Mouse (Mus musculus) right cerebral cortex, postnatal 25 days (tissue): Measurements from ENCODE around the gene Cercam.
A peak's percentile ranks its signal among the peaks of the same experiment; 100 is the strongest.
"Not testable (repeated sequence)": the region's sequence is repeated elsewhere in the genome, so short reads cannot be mapped to it uniquely, and the experiment has no call there.

ENCODE experiments used
- DNase-seq: peaks from one replicate; pipeline ENCODE4 v3.0.0; 2022

Gene Cercam

GRCm38 (mm10) chr2:29855585-29856210 lies 13.3 kb upstream of the Cercam start:
- DNase-seq, result no peak

- DNase-seq, result no peak
These were observed 12.3 kb upstream of the Cercam start for GRCm38 (mm10) chr2:29856451-29857260.

- no peak for DNase-seq
These were observed 11.6 kb upstream of the Cercam start for GRCm38 (mm10) chr2:29857341-29857740.

GRCm38 (mm10) chr2:29857967-29858366 lies 11.0 kb upstream of the Cercam start:
- no peak for DNase-seq

- peak; percentile 37 for DNase-seq
These were observed 10.1 kb upstream of the Cercam start for GRCm38 (mm10) chr2:29858748-29859473.

- no peak for DNase-seq
These were observed 3.8 kb upstream of the Cercam start for GRCm38 (mm10) chr2:29865125-29865524.

GRCm38 (mm10) chr2:29869646-29870451 lies 885 bp downstream of the Cercam start:
- no peak for DNase-seq

GRCm38 (mm10) chr2:29872581-29873295 lies 3.8 kb downstream of the Cercam start:
- DNase-seq, result no peak

- DNase-seq, result no peak
These were observed 4.8 kb downstream of the Cercam start for GRCm38 (mm10) chr2:29873801-29874200.

GRCm38 (mm10) chr2:29878061-29878460 lies 9.1 kb downstream of the Cercam start:
- DNase-seq, result no peak

GRCm38 (mm10) chr2:29879191-29879590 lies 10.2 kb downstream of the Cercam start:
- DNase-seq, result no peak

- peak; percentile 37 for DNase-seq
These were observed 11.2 kb downstream of the Cercam start for GRCm38 (mm10) chr2:29879964-29880830.

GRCm38 (mm10) chr2:29886659-29887292 lies 17.8 kb downstream of the Cercam start:
- DNase-seq, result not testable (repeated sequence)

- DNase-seq, result peak; percentile 100
These were observed 20.3 kb downstream of the Cercam start, which contains the start of gene Odf2 for GRCm38 (mm10) chr2:29889066-29889944. Gene Odf2, plus strand, starts transcription at chr2:29889221.

- DNase-seq, result peak; percentile 87
These were observed 21.2 kb downstream of the Cercam start for GRCm38 (mm10) chr2:29889991-29890833.

GRCm38 (mm10) chr2:29891773-29892172 lies 22.8 kb downstream of the Cercam start:
- DNase-seq, result no peak

GRCm38 (mm10) chr2:29896071-29896470 lies 27.1 kb downstream of the Cercam start:
- DNase-seq, result no peak

GRCm38 (mm10) chr2:29897366-29897765 lies 28.4 kb downstream of the Cercam start:
- no peak for DNase-seq
